Mouse (Mus musculus) kidney, embryonic 15.5 days (tissue): ENCODE measurements around the gene Cox8b. TPM values are rescaled to one million over a fixed set of nuclear protein-coding genes. Genes with fewer than 3 reads are reported as not detected.

ENCODE experiments used
- ATAC-seq: fragments of 200-750 bp; cut with Nextera tagmentation; replicated peaks from 2 replicates; pipeline ENCODE4 v1.8.0; 2017; ENCODE audit warnings: moderate TSS enrichment; ENCODE audit not compliant: low FRiP score
- H3K27ac ChIP-seq: fragments of 300-500 bp; sonication (generic); 2 replicates; pipeline ENCODE4 v1.5.1; 2015; ENCODE audit warnings: mild to moderate bottlenecking, inconsistent platforms
- H3K27me3 ChIP-seq: fragments of 300-500 bp; sonication (generic); 2 replicates; pipeline ENCODE4 v1.6.1; 2015; ENCODE audit warnings: inconsistent platforms
- H3K36me3 ChIP-seq: fragments of 300-500 bp; sonication (generic); 2 replicates; pipeline ENCODE4 v1.6.1; 2015; ENCODE audit warnings: inconsistent platforms
- H3K4me1 ChIP-seq: fragments of 300-500 bp; sonication (generic); 2 replicates; pipeline ENCODE4 v1.6.1; 2015; ENCODE audit warnings: inconsistent platforms
- H3K4me2 ChIP-seq: fragments of 300-500 bp; sonication (generic); 2 replicates; pipeline ENCODE4 v1.6.1; 2015; ENCODE audit warnings: moderate library complexity, mild to moderate bottlenecking, inconsistent platforms
- H3K4me3 ChIP-seq: fragments of 300-500 bp; sonication (generic); replicated peaks from 2 replicates; pipeline ENCODE4 v1.5.1; 2015; ENCODE audit warnings: mild to moderate bottlenecking, inconsistent platforms
- H3K9ac ChIP-seq: fragments of 300-500 bp; sonication (generic); 2 replicates; pipeline ENCODE4 v1.6.1; 2015; ENCODE audit warnings: mild to moderate bottlenecking, inconsistent platforms
- H3K9me3 ChIP-seq: fragments of 300-500 bp; sonication (generic); replicated peaks from 2 replicates; pipeline ENCODE4 v1.6.1; 2016; ENCODE audit warnings: inconsistent platforms
- WGBS: fragments of 180-500 bp; shearing (Covaris S2); methylation state at CpG from one replicate; pipeline ENCODE4 v1.1.7; 2015; ENCODE audit warnings: mixed read lengths; 5-methylcytosine and 5-hydroxymethylcytosine counted together
- polyA plus RNA-seq: library from polyadenylated mRNA; unstranded; fragments of >200 nt; fragmentation: Nextera tagmentation; extraction: Ambion mirVana; gene quantifications from 2 replicates; pipeline ENCODE4 v1.2.1, GENCODE M21; 2015

The Cox8b gene
- polyA plus RNA-seq, 1 experiment from 2014 or later = 3.9 TPM

- H3K27me3 ChIP-seq = peaks cover 1% of the 10 kb centered on the region; the same call in 1 of the 2 replicates
- peaks cover 19% of the 10 kb centered on the region for H3K4me1 ChIP-seq
- no peak overlapping the region for H3K9ac ChIP-seq
- no peaks in the 10 kb centered on the region for H3K9me3 ChIP-seq
- 64% methylated on average over 3 of the region's 3 CpGs for WGBS
- no peaks in the 10 kb centered on the region for H3K36me3 ChIP-seq
- H3K4me3 ChIP-seq = no peak overlapping the region
- no peak overlapping the region for H3K4me2 ChIP-seq
- H3K27ac ChIP-seq = peak overlapping the region; percentile 59; the same call in 1 of the 2 replicates
- no peak for ATAC-seq
Measured at GRCm38 (mm10) chr7:140912293-140912692, 12.0 kb upstream of the Cox8b start.

- Histone ChIP-seq H3K27ac (peak overlapping the region; percentile 43; the same call in 1 of the 2 replicates), H3K4me2 (peak overlapping the region; percentile 86), H3K27me3 (no peaks in the 10 kb centered on the region), H3K4me3 (peak overlapping the region; percentile 46), H3K36me3 (no peaks in the 10 kb centered on the region), H3K4me1 (peaks cover 19% of the 10 kb centered on the region), H3K9ac (peak overlapping the region; percentile 29; the same call in 1 of the 2 replicates), H3K9me3 (no peaks in the 10 kb centered on the region)
- ATAC-seq = peak; percentile 86
- whole genome bisulfite sequencing = 1% methylated on average over 19 of the region's 19 CpGs
Measured at GRCm38 (mm10) chr7:140908634-140909107, 8.4 kb upstream of the Cox8b start.

GRCm38 (mm10) chr7:140908181-140908580 lies 7.9 kb upstream of the Cox8b start:
- Histone ChIP-seq H3K27ac (0 out of 2 replicates have a peak overlapping the region, but pooled peaks have one; percentile 23), H3K36me3 (no peaks in the 10 kb centered on the region), H3K4me1 (peaks cover 21% of the 10 kb centered on the region), H3K27me3 (no peaks in the 10 kb centered on the region), H3K9me3 (no peaks in the 10 kb centered on the region), H3K9ac (no peak overlapping the region), H3K4me2 (peak overlapping the region; percentile 86; the same call in 1 of the 2 replicates), H3K4me3 (peak overlapping the region; percentile 46; the same call in 1 of the 2 replicates)
- WGBS = 46% methylated on average over 7 of the region's 7 CpGs
- ATAC-seq = no peak

GRCm38 (mm10) chr7:140907697-140908096 lies 7.5 kb upstream of the Cox8b start:
- no peaks in the 10 kb centered on the region for H3K9me3 ChIP-seq
- no peaks in the 10 kb centered on the region for H3K27me3 ChIP-seq
- 84% methylated on average over 7 of the region's 7 CpGs for WGBS
- no peak for ATAC-seq
- no peak overlapping the region for H3K4me2 ChIP-seq
- no peak overlapping the region for H3K4me3 ChIP-seq
- peaks cover 21% of the 10 kb centered on the region for H3K4me1 ChIP-seq
- H3K36me3 ChIP-seq = no peaks in the 10 kb centered on the region
- H3K27ac ChIP-seq = no peak overlapping the region
- no peak overlapping the region for H3K9ac ChIP-seq

- Histone ChIP-seq H3K4me1 (peaks cover 24% of the 10 kb centered on the region), H3K4me3 (no peak overlapping the region), H3K9me3 (no peaks in the 10 kb centered on the region), H3K36me3 (no peaks in the 10 kb centered on the region), H3K4me2 (no peak overlapping the region), H3K9ac (no peak overlapping the region), H3K27ac (no peak overlapping the region), H3K27me3 (no peaks in the 10 kb centered on the region)
- no peak for ATAC-seq
- WGBS = 82% methylated on average over 13 of the region's 13 CpGs
Measured at GRCm38 (mm10) chr7:140907131-140907530, 6.9 kb upstream of the Cox8b start.

GRCm38 (mm10) chr7:140905642-140906081 lies 5.4 kb upstream of the Cox8b start:
- H3K9ac ChIP-seq = no peak overlapping the region
- no peak overlapping the region for H3K4me2 ChIP-seq
- H3K27ac ChIP-seq = peak overlapping the region; percentile 61; the same call in 1 of the 2 replicates
- no peak for ATAC-seq
- H3K36me3 ChIP-seq = no peaks in the 10 kb centered on the region
- H3K9me3 ChIP-seq = no peaks in the 10 kb centered on the region
- no peaks in the 10 kb centered on the region for H3K27me3 ChIP-seq
- H3K4me1 ChIP-seq = peaks cover 25% of the 10 kb centered on the region
- 87% methylated on average over 2 of the region's 2 CpGs for WGBS
- H3K4me3 ChIP-seq = no peak overlapping the region

GRCm38 (mm10) chr7:140903212-140903611 lies 3.0 kb upstream of the Cox8b start:
- peak; percentile 37; the same call in 1 of the 2 replicates for ATAC-seq
- no peaks in the 10 kb centered on the region for H3K9me3 ChIP-seq
- H3K27me3 ChIP-seq = no peaks in the 10 kb centered on the region
- H3K27ac ChIP-seq = 0 out of 2 replicates have a peak overlapping the region, but pooled peaks have one; percentile 56
- H3K4me3 ChIP-seq = no peak overlapping the region
- H3K36me3 ChIP-seq = peaks cover 14% of the 10 kb centered on the region
- H3K4me1 ChIP-seq = peaks cover 17% of the 10 kb centered on the region; the same call in 1 of the 2 replicates
- no peak overlapping the region for H3K9ac ChIP-seq
- 24% methylated on average over 13 of the region's 13 CpGs for WGBS
- no peak overlapping the region for H3K4me2 ChIP-seq

GRCm38 (mm10) chr7:140902036-140902875 lies 2.0 kb upstream of the Cox8b start:
- peaks cover 14% of the 10 kb centered on the region; the same call in 1 of the 2 replicates for H3K4me1 ChIP-seq
- H3K27me3 ChIP-seq = no peaks in the 10 kb centered on the region
- no peak overlapping the region for H3K4me2 ChIP-seq
- ATAC-seq = no peak
- no peak overlapping the region for H3K9ac ChIP-seq
- peak overlapping the region; percentile 56 for H3K27ac ChIP-seq
- WGBS = 65% methylated on average over 15 of the region's 15 CpGs
- H3K36me3 ChIP-seq = peaks cover 23% of the 10 kb centered on the region
- no peaks in the 10 kb centered on the region for H3K9me3 ChIP-seq
- no peak overlapping the region for H3K4me3 ChIP-seq

GRCm38 (mm10) chr7:140899121-140899520 lies 1.1 kb downstream of the Cox8b start:
- no peak overlapping the region for H3K4me3 ChIP-seq
- peaks cover 14% of the 10 kb centered on the region; the same call in 1 of the 2 replicates for H3K4me1 ChIP-seq
- no peak for ATAC-seq
- H3K27me3 ChIP-seq = no peaks in the 10 kb centered on the region
- no peak overlapping the region for H3K27ac ChIP-seq
- H3K36me3 ChIP-seq = peaks cover 51% of the 10 kb centered on the region
- no peak overlapping the region for H3K9ac ChIP-seq
- WGBS = 83% methylated on average over 3 of the region's 3 CpGs
- no peaks in the 10 kb centered on the region for H3K9me3 ChIP-seq
- no peak overlapping the region for H3K4me2 ChIP-seq

- Histone ChIP-seq H3K9ac (no peak overlapping the region), H3K27ac (no peak overlapping the region), H3K36me3 (peaks cover 61% of the 10 kb centered on the region), H3K4me1 (peaks cover 8% of the 10 kb centered on the region; the same call in 1 of the 2 replicates), H3K27me3 (no peaks in the 10 kb centered on the region), H3K9me3 (no peaks in the 10 kb centered on the region), H3K4me3 (no peak overlapping the region), H3K4me2 (no peak overlapping the region)
- ATAC-seq = no peak
- 81% methylated on average over 7 of the region's 7 CpGs for WGBS
Measured at GRCm38 (mm10) chr7:140897863-140898262, 2.4 kb downstream of the Cox8b start.

- Histone ChIP-seq H3K4me3 (no peak overlapping the region), H3K36me3 (peaks cover 84% of the 10 kb centered on the region), H3K4me2 (no peak overlapping the region), H3K9me3 (no peaks in the 10 kb centered on the region), H3K9ac (no peak overlapping the region), H3K4me1 (no peaks in the 10 kb centered on the region), H3K27me3 (no peaks in the 10 kb centered on the region), H3K27ac (no peak overlapping the region)
- WGBS = 89% methylated on average over 3 of the region's 3 CpGs
- no peak for ATAC-seq
Measured at GRCm38 (mm10) chr7:140894611-140895010, 5.6 kb downstream of the Cox8b start.

- Histone ChIP-seq H3K9me3 (no peaks in the 10 kb centered on the region), H3K27me3 (no peaks in the 10 kb centered on the region), H3K9ac (no peak overlapping the region), H3K4me3 (no peak overlapping the region), H3K27ac (no peak overlapping the region), H3K4me2 (no peak overlapping the region), H3K4me1 (no peaks in the 10 kb centered on the region), H3K36me3 (peaks cover 85% of the 10 kb centered on the region)
- 85% methylated on average over 7 of the region's 7 CpGs for WGBS
- no peak for ATAC-seq
Measured at GRCm38 (mm10) chr7:140894031-140894430, 6.2 kb downstream of the Cox8b start.
